Mouse (Mus musculus): ENCODE results near the gene Eid1. TPM values are rescaled to one million over a fixed set of nuclear protein-coding genes. Genes with fewer than 3 reads are reported as not detected.
A peak's percentile ranks its signal among the peaks of the same experiment; 100 is the strongest.

Gene Eid1
- polyA plus RNA-seq, 1 experiment from 2014 or later: 182 TPM

DNA sequence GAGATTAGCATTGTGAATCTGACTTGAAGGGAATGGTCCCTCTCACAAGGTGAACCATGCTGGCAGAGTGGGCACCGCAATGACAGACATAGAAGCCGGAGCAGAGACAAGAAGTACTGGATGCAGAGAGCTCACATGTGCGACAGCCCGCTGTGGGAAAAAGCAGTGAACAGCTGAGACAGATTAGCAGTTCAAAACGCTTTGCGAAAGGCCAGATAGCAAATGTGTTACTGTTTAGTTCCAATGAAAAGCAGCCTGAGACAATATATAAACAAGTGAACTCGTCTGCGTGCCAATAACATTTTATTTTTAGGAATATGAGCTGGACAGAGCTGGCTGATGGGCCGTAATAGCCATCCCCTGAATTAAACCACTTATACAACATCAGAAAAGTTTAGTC, 8.9 kb downstream of the Eid1 start:
- Histone ChIP-seq H3K4me1 (ENCODE audit: control insufficient read depth, insufficient read depth, low read length) (0 out of 2 replicates have a peak, but pooled peaks cover 4% of the 10 kb centered on the region), H3K4me2 (no peak overlapping the region), H3K4me3 (ENCODE audit: low read depth, low read length) (no peak overlapping the region), H3K27ac (ENCODE audit: low read depth, low read length) (no peak overlapping the region), H3K36me3 (ENCODE audit: control insufficient read depth, insufficient read depth, low read length) (no peaks in the 10 kb centered on the region), H3K9me3 (replicated peaks; ENCODE audit: control insufficient read depth, low read length) (no peaks in the 10 kb centered on the region), H3K9ac (ENCODE audit: low read depth, low read length) (no peak overlapping the region), H3K27me3 (ENCODE audit: control insufficient read depth, insufficient read depth, low read length) (no peaks in the 10 kb centered on the region)
- ATAC-seq (replicated peaks; ENCODE audit: insufficient number of reproducible peaks, low FRiP score, low TSS enrichment): no peak
- 71% methylated on average over 9 of the region's 9 CpGs for WGBS (ENCODE audit: insufficient replicate concordance)

- no peaks in the 10 kb centered on the region for H3K9me3 ChIP-seq (replicated peaks; ENCODE audit: control insufficient read depth, low read length)
- no peak overlapping the region for H3K9ac ChIP-seq (ENCODE audit: low read depth, low read length)
- no peaks in the 10 kb centered on the region for H3K27me3 ChIP-seq (ENCODE audit: control insufficient read depth, insufficient read depth, low read length)
- no peaks in the 10 kb centered on the region for H3K36me3 ChIP-seq (ENCODE audit: control insufficient read depth, insufficient read depth, low read length)
- no peak overlapping the region for H3K4me3 ChIP-seq (ENCODE audit: low read depth, low read length)
- WGBS (ENCODE audit: insufficient replicate concordance): 78% methylated on average over 7 of the region's 7 CpGs
- H3K4me1 ChIP-seq (ENCODE audit: control insufficient read depth, insufficient read depth, low read length): 0 out of 2 replicates have a peak, but pooled peaks cover 4% of the 10 kb centered on the region
- no peak overlapping the region for H3K27ac ChIP-seq (ENCODE audit: low read depth, low read length)
- H3K4me2 ChIP-seq: no peak overlapping the region
- ATAC-seq (replicated peaks; ENCODE audit: insufficient number of reproducible peaks, low FRiP score, low TSS enrichment): no peak
Measured at GRCm38 (mm10) chr2:125683895-125684294, 11.0 kb downstream of the Eid1 start.

- 52% methylated on average over 10 of the region's 10 CpGs for WGBS (ENCODE audit: insufficient replicate concordance)
- Histone ChIP-seq H3K9ac (ENCODE audit: low read depth, low read length) (no peak overlapping the region), H3K27me3 (ENCODE audit: control insufficient read depth, insufficient read depth, low read length) (no peaks in the 10 kb centered on the region), H3K4me1 (ENCODE audit: control insufficient read depth, insufficient read depth, low read length) (0 out of 2 replicates have a peak, but pooled peaks cover 4% of the 10 kb centered on the region), H3K4me3 (ENCODE audit: low read depth, low read length) (no peak overlapping the region), H3K4me2 (peak overlapping the region; percentile 20; the same call in 1 of the 2 replicates), H3K9me3 (replicated peaks; ENCODE audit: control insufficient read depth, low read length) (no peaks in the 10 kb centered on the region), H3K36me3 (ENCODE audit: control insufficient read depth, insufficient read depth, low read length) (no peaks in the 10 kb centered on the region), H3K27ac (ENCODE audit: low read depth, low read length) (peak overlapping the region; percentile 57)
- ATAC-seq (replicated peaks; ENCODE audit: insufficient number of reproducible peaks, low FRiP score, low TSS enrichment): no peak
Measured at GRCm38 (mm10) chr2:125684559-125685440, 11.9 kb downstream of the Eid1 start.

DNA sequence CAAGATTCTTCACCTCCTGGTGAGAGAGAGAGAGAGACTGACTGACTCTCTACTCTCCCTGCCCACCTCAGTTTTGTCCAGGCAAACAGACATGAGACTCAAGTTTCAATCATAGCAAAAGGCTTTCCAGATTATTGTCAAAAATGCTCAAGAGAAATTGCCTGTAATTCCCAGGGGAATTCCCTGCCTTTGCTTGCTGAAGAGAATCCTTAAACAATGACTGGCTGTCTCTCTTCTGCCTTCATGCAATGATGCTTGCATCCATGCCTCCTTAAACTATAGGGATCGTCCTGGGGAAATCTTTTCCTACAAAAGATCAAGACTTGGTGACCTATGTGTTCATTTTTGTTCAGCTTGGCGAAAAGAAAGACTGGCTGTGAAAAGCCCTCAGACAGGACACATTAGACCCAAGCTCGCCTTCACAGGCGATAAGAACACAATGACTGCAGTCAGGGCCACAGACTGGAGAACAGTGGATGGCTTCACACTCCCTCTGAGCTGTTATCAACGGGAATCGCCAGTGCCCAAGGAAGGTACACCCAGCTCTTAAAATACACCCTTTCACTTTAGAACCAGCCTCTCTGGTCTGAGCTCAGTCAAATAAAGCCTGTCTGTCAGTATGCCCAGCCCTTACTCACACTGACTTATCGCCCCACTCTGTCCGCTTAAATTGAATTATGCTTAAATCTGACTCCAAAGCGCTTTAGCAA, 12.7 kb downstream of the Eid1 start:
- H3K36me3 ChIP-seq (ENCODE audit: control insufficient read depth, insufficient read depth, low read length): no peaks in the 10 kb centered on the region
- no peaks in the 10 kb centered on the region for H3K9me3 ChIP-seq (replicated peaks; ENCODE audit: control insufficient read depth, low read length)
- H3K4me3 ChIP-seq (ENCODE audit: low read depth, low read length): no peak overlapping the region
- peak overlapping the region; percentile 57 for H3K27ac ChIP-seq (ENCODE audit: low read depth, low read length)
- no peak overlapping the region for H3K9ac ChIP-seq (ENCODE audit: low read depth, low read length)
- peak overlapping the region; percentile 20; the same call in 1 of the 2 replicates for H3K4me2 ChIP-seq
- no peaks in the 10 kb centered on the region for H3K27me3 ChIP-seq (ENCODE audit: control insufficient read depth, insufficient read depth, low read length)
- 46% methylated on average over 9 of the region's 9 CpGs for WGBS (ENCODE audit: insufficient replicate concordance)
- no peak for ATAC-seq (replicated peaks; ENCODE audit: insufficient number of reproducible peaks, low FRiP score, low TSS enrichment)
- H3K4me1 ChIP-seq (ENCODE audit: control insufficient read depth, insufficient read depth, low read length): 0 out of 2 replicates have a peak, but pooled peaks cover 4% of the 10 kb centered on the region

- 62% methylated on average over 2 of the region's 2 CpGs for WGBS (ENCODE audit: insufficient replicate concordance)
- no peak for ATAC-seq (replicated peaks; ENCODE audit: insufficient number of reproducible peaks, low FRiP score, low TSS enrichment)
- H3K9ac ChIP-seq (ENCODE audit: low read depth, low read length): no peak overlapping the region
Measured at GRCm38 (mm10) chr2:125692010-125692409, 19.1 kb downstream of the Eid1 start.

GRCm38 (mm10) chr2:125694798-125695197, 21.9 kb downstream of the Eid1 start:
- 63% methylated on average over 2 of the region's 2 CpGs for WGBS (ENCODE audit: insufficient replicate concordance)
- no peaks in the 10 kb centered on the region for H3K4me1 ChIP-seq (ENCODE audit: control insufficient read depth, insufficient read depth, low read length)
- ATAC-seq (replicated peaks; ENCODE audit: insufficient number of reproducible peaks, low FRiP score, low TSS enrichment): no peak
- no peak overlapping the region for H3K27ac ChIP-seq (ENCODE audit: low read depth, low read length)
- no peak overlapping the region for H3K4me2 ChIP-seq
- no peaks in the 10 kb centered on the region for H3K9me3 ChIP-seq (replicated peaks; ENCODE audit: control insufficient read depth, low read length)
- H3K9ac ChIP-seq (ENCODE audit: low read depth, low read length): no peak overlapping the region
- H3K4me3 ChIP-seq (ENCODE audit: low read depth, low read length): no peak overlapping the region
- H3K27me3 ChIP-seq (ENCODE audit: control insufficient read depth, insufficient read depth, low read length): no peaks in the 10 kb centered on the region
- H3K36me3 ChIP-seq (ENCODE audit: control insufficient read depth, insufficient read depth, low read length): no peaks in the 10 kb centered on the region

More at GRCm38 (mm10) chr2:125692010-125692409, 19.1 kb downstream of the Eid1 start:
- Histone ChIP-seq H3K9me3 (replicated peaks; ENCODE audit: control insufficient read depth, low read length) (no peaks in the 10 kb centered on the region), H3K27ac (ENCODE audit: low read depth, low read length) (no peak overlapping the region), H3K36me3 (ENCODE audit: control insufficient read depth, insufficient read depth, low read length) (no peaks in the 10 kb centered on the region), H3K27me3 (ENCODE audit: control insufficient read depth, insufficient read depth, low read length) (no peaks in the 10 kb centered on the region), H3K4me1 (ENCODE audit: control insufficient read depth, insufficient read depth, low read length) (no peaks in the 10 kb centered on the region), H3K4me3 (ENCODE audit: low read depth, low read length) (no peak overlapping the region), H3K4me2 (no peak overlapping the region)

GRCm38 (mm10) chr2:125696219-125696618, 23.3 kb downstream of the Eid1 start:
- WGBS (ENCODE audit: insufficient replicate concordance): 64% methylated on average over 2 of the region's 2 CpGs
- Histone ChIP-seq H3K36me3 (ENCODE audit: control insufficient read depth, insufficient read depth, low read length) (no peaks in the 10 kb centered on the region), H3K4me3 (ENCODE audit: low read depth, low read length) (no peak overlapping the region), H3K4me1 (ENCODE audit: control insufficient read depth, insufficient read depth, low read length) (no peaks in the 10 kb centered on the region), H3K4me2 (no peak overlapping the region), H3K9ac (ENCODE audit: low read depth, low read length) (no peak overlapping the region), H3K27ac (ENCODE audit: low read depth, low read length) (no peak overlapping the region), H3K27me3 (ENCODE audit: control insufficient read depth, insufficient read depth, low read length) (no peaks in the 10 kb centered on the region), H3K9me3 (replicated peaks; ENCODE audit: control insufficient read depth, low read length) (no peaks in the 10 kb centered on the region)
- no peak for ATAC-seq (replicated peaks; ENCODE audit: insufficient number of reproducible peaks, low FRiP score, low TSS enrichment)

- no peak overlapping the region for H3K4me2 ChIP-seq
- no peak for ATAC-seq (replicated peaks; ENCODE audit: insufficient number of reproducible peaks, low FRiP score, low TSS enrichment)
- H3K27me3 ChIP-seq (ENCODE audit: control insufficient read depth, insufficient read depth, low read length): no peaks in the 10 kb centered on the region
- no peak overlapping the region for H3K9ac ChIP-seq (ENCODE audit: low read depth, low read length)
- H3K4me1 ChIP-seq (ENCODE audit: control insufficient read depth, insufficient read depth, low read length): no peaks in the 10 kb centered on the region
- WGBS (ENCODE audit: insufficient replicate concordance): 81% methylated on average over 2 of the region's 2 CpGs
- H3K9me3 ChIP-seq (replicated peaks; ENCODE audit: control insufficient read depth, low read length): no peaks in the 10 kb centered on the region
- H3K27ac ChIP-seq (ENCODE audit: low read depth, low read length): no peak overlapping the region
- no peak overlapping the region for H3K4me3 ChIP-seq (ENCODE audit: low read depth, low read length)
- H3K36me3 ChIP-seq (ENCODE audit: control insufficient read depth, insufficient read depth, low read length): no peaks in the 10 kb centered on the region
Measured at GRCm38 (mm10) chr2:125701606-125702005, 28.7 kb downstream of the Eid1 start.

All from heart, embryonic 11.5 days (tissue).